Mouse (Mus musculus): Measurements from ENCODE around the gene Bcl7b. TPM values are rescaled to one million over a fixed set of nuclear protein-coding genes. Genes with fewer than 3 reads are reported as not detected.
"Not testable (repeated sequence)": the region's sequence is repeated elsewhere in the genome, so short reads cannot be mapped to it uniquely, and the experiment has no call there.

Bcl7b gene
- polyA plus RNA-seq, 1 experiment, result 31.0 TPM

- Histone ChIP-seq H3K4me1 (ENCODE audit: control insufficient read depth, insufficient read depth, low read length) (no peaks in the 10 kb centered on the region; the same call in 1 of the 2 replicates), H3K27ac (ENCODE audit: insufficient read depth, low read length) (no peak overlapping the region), H3K4me3 (ENCODE audit: insufficient read depth, low read length) (peak overlapping the region; percentile 67)
- TF ChIP-seq POLR2A (IDR thresholded peaks at IDR 0.05; ENCODE audit: low read depth, low read length), result no peak
- TF ChIP-seq CTCF (IDR thresholded peaks at IDR 0.05; ENCODE audit: borderline replicate concordance, insufficient read depth, low read length), result no peak
These were observed 21.4 kb downstream of the Bcl7b start for GRCm38 (mm10) chr5:135189281-135190022.

- Histone ChIP-seq H3K4me3 (ENCODE audit: insufficient read depth, low read length) (no peak overlapping the region), H3K4me1 (ENCODE audit: control insufficient read depth, insufficient read depth, low read length) (no peaks in the 10 kb centered on the region; the same call in 1 of the 2 replicates), H3K27ac (ENCODE audit: insufficient read depth, low read length) (no peak overlapping the region)
- no peak for TF ChIP-seq CTCF (IDR thresholded peaks at IDR 0.05; ENCODE audit: borderline replicate concordance, insufficient read depth, low read length)
- TF ChIP-seq POLR2A (IDR thresholded peaks at IDR 0.05; ENCODE audit: low read depth, low read length), result no peak
These were observed 23.5 kb downstream of the Bcl7b start for GRCm38 (mm10) chr5:135191620-135192019.

GRCm38 (mm10) chr5:135192431-135192830, 24.3 kb downstream of the Bcl7b start:
- TF ChIP-seq POLR2A (IDR thresholded peaks at IDR 0.05; ENCODE audit: low read depth, low read length) (no peak), CTCF (IDR thresholded peaks at IDR 0.05; ENCODE audit: borderline replicate concordance, insufficient read depth, low read length) (no peak)
- Histone ChIP-seq H3K4me1 (ENCODE audit: control insufficient read depth, insufficient read depth, low read length) (no peaks in the 10 kb centered on the region; the same call in 1 of the 2 replicates), H3K27ac (ENCODE audit: insufficient read depth, low read length) (no peak overlapping the region; the same call in 1 of the 2 replicates), H3K4me3 (ENCODE audit: insufficient read depth, low read length) (no peak overlapping the region)

DNA sequence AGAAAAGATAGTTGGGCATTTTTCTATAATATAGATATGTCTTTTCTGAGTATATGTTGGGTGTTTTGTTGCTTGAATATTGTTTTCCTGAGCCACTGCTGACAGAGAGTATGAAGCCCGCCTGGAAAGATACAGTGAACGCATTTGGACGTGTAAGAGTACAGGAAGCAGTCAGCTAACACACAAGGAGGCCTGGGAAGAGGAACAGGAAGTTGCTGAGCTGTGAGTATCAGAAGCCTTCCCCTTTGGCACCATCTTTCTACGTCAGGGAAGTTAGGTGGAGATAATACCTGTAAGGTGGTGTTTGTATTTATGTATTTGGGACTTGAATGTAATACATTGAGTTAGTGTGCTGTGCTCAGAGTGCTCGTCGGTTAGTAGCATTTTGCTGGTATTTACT, 28.3 kb downstream of the Bcl7b start:
- H3K4me1 ChIP-seq (ENCODE audit: control insufficient read depth, insufficient read depth, low read length), result no peaks in the 10 kb centered on the region; the same call in 1 of the 2 replicates
- no peak overlapping the region for H3K4me3 ChIP-seq (ENCODE audit: insufficient read depth, low read length)
- TF ChIP-seq POLR2A (IDR thresholded peaks at IDR 0.05; ENCODE audit: low read depth, low read length) (no peak), CTCF (IDR thresholded peaks at IDR 0.05; ENCODE audit: borderline replicate concordance, insufficient read depth, low read length) (no peak)
- H3K27ac ChIP-seq (ENCODE audit: insufficient read depth, low read length), result no peak overlapping the region

- Histone ChIP-seq H3K4me3 (ENCODE audit: insufficient read depth, low read length) (no peak overlapping the region), H3K27ac (ENCODE audit: insufficient read depth, low read length) (no peak overlapping the region), H3K4me1 (ENCODE audit: control insufficient read depth, insufficient read depth, low read length) (no peaks in the 10 kb centered on the region)
- TF ChIP-seq CTCF (IDR thresholded peaks at IDR 0.05; ENCODE audit: borderline replicate concordance, insufficient read depth, low read length), result no peak
- TF ChIP-seq POLR2A (IDR thresholded peaks at IDR 0.05; ENCODE audit: low read depth, low read length), result no peak
These were observed 34.7 kb downstream of the Bcl7b start for GRCm38 (mm10) chr5:135202763-135203162.

- no peak overlapping the region for H3K4me3 ChIP-seq (ENCODE audit: insufficient read depth, low read length)
- H3K27ac ChIP-seq (ENCODE audit: insufficient read depth, low read length), result no peak overlapping the region
- TF ChIP-seq POLR2A (IDR thresholded peaks at IDR 0.05; ENCODE audit: low read depth, low read length), result no peak
- TF ChIP-seq CTCF (IDR thresholded peaks at IDR 0.05; ENCODE audit: borderline replicate concordance, insufficient read depth, low read length), result no peak
- no peaks in the 10 kb centered on the region for H3K4me1 ChIP-seq (ENCODE audit: control insufficient read depth, insufficient read depth, low read length)
These were observed 40.1 kb downstream of the Bcl7b start for GRCm38 (mm10) chr5:135208197-135208596.

DNA sequence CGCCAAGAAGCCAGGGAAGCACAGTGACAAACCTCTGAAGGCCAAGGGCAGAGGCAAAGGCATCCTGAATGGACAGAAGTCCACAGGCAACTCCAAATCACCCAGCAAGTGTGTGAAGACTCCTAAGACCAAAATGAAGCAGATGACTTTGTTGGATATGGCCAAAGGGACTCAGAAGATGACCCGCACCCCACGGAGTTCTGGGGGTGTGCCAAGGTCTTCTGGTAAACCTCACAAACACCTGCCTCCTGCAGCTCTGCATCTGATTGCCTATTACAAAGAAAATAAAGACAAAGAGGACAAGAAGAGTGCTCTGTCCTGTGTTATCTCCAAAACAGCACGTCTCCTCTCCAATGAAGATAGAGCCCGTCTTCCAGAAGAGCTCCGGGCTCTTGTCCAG, 48.8 kb downstream of the Bcl7b start:
- TF ChIP-seq CTCF (IDR thresholded peaks at IDR 0.05; ENCODE audit: borderline replicate concordance, insufficient read depth, low read length), result no peak
- no peak for TF ChIP-seq POLR2A (IDR thresholded peaks at IDR 0.05; ENCODE audit: low read depth, low read length)
- Histone ChIP-seq H3K27ac (ENCODE audit: insufficient read depth, low read length) (no peak overlapping the region), H3K4me3 (ENCODE audit: insufficient read depth, low read length) (no peak overlapping the region), H3K4me1 (ENCODE audit: control insufficient read depth, insufficient read depth, low read length) (no peaks in the 10 kb centered on the region)

DNA sequence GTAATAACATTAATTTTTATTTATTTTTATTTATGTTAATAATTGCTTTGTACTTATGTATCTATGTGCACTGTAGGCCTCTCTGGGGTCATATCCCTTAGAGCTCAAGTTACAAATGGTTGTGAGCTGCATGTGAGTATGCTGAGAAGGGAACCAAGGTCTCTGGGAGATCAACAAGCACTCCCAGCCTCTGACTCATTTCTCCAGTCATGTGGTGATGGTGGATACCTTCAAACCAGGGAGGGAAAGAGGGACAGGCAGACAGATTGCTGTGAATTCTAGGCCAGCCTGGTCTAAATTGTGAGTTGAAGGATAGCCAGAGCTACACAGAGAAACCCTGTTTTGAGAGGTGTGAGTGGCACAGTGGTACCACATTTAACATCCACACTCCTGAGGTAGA, 52.9 kb downstream of the Bcl7b start:
- TF ChIP-seq POLR2A (IDR thresholded peaks at IDR 0.05; ENCODE audit: low read depth, low read length) (no peak), CTCF (IDR thresholded peaks at IDR 0.05; ENCODE audit: borderline replicate concordance, insufficient read depth, low read length) (no peak)
- no peaks in the 10 kb centered on the region for H3K4me1 ChIP-seq (ENCODE audit: control insufficient read depth, insufficient read depth, low read length)
- no peak overlapping the region for H3K4me3 ChIP-seq (ENCODE audit: insufficient read depth, low read length)
- no peak overlapping the region for H3K27ac ChIP-seq (ENCODE audit: insufficient read depth, low read length)

- TF ChIP-seq POLR2A (IDR thresholded peaks at IDR 0.05; ENCODE audit: low read depth, low read length), result no peak
- TF ChIP-seq CTCF (IDR thresholded peaks at IDR 0.05; ENCODE audit: borderline replicate concordance, insufficient read depth, low read length), result no peak
- no peak overlapping the region for H3K4me3 ChIP-seq (ENCODE audit: insufficient read depth, low read length)
These were observed 54.0 kb downstream of the Bcl7b start for GRCm38 (mm10) chr5:135222066-135222465.

GRCm38 (mm10) chr5:135224169-135224568, 56.1 kb downstream of the Bcl7b start:
- no peaks in the 10 kb centered on the region for H3K4me1 ChIP-seq (ENCODE audit: control insufficient read depth, insufficient read depth, low read length)
- no peak overlapping the region for H3K4me3 ChIP-seq (ENCODE audit: insufficient read depth, low read length)
- no peak for TF ChIP-seq CTCF (IDR thresholded peaks at IDR 0.05; ENCODE audit: borderline replicate concordance, insufficient read depth, low read length)
- TF ChIP-seq POLR2A (IDR thresholded peaks at IDR 0.05; ENCODE audit: low read depth, low read length), result no peak
- H3K27ac ChIP-seq (ENCODE audit: insufficient read depth, low read length), result no peak overlapping the region

More at GRCm38 (mm10) chr5:135222066-135222465, 54.0 kb downstream of the Bcl7b start:
- Histone ChIP-seq H3K4me1 (ENCODE audit: control insufficient read depth, insufficient read depth, low read length) (no peaks in the 10 kb centered on the region), H3K27ac (ENCODE audit: insufficient read depth, low read length) (no peak overlapping the region)

- not testable (repeated sequence) for H3K4me1 ChIP-seq (ENCODE audit: control insufficient read depth, insufficient read depth, low read length); H3K27ac ChIP-seq (ENCODE audit: insufficient read depth, low read length); H3K4me3 ChIP-seq (ENCODE audit: insufficient read depth, low read length)
These were observed 57.8 kb downstream of the Bcl7b start for GRCm38 (mm10) chr5:135225879-135226278.
